ENCODE assay signal across 8 mouse cellular contexts in the genomic region with DNA sequence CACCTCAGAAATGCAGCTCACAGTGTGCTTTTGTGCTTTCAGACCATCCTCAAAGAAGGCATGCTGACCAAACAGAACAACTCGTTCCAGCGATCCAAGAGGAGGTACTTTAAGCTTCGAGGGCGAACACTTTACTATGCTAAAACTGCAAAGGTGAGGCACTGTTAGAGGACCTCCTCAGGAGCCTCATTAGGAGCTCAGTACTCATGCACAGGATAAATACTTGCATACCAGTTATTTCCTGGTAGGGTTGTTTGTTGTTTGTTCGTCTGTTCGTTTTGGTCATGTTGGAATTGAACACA. TPM values are rescaled to one million over a fixed set of nuclear protein-coding genes. Genes with fewer than 3 reads are reported as not detected.
DNase-seq lines count a peak whose midpoint lies in the region; ATAC-seq and TF ChIP-seq lines count a peak whose summit lies in the region.

No protein-coding gene starts in this region.

- H3K79me2 ChIP-seq in CH12.LX (replicated peaks; ENCODE audit: control insufficient read depth, extremely low read depth, insufficient read depth, poor library complexity, severe bottlenecking) = peaks cover 76% of the 10 kb centered on the region

- TF ChIP-seq CTCF in hindbrain, postnatal 0 days (IDR thresholded peaks at IDR 0.05; ENCODE audit: low read depth) = no peak
- TF ChIP-seq CTCF in CH12.LX (conservative IDR thresholded peaks at IDR 0.05 in 1 of 2, IDR thresholded peaks at IDR 0.05 in 1 of 2; ENCODE audit: low read depth in 2 of 2, low read length in 2 of 2) = no peak
- TF ChIP-seq CTCF in lung, embryonic 14.5 days (IDR thresholded peaks at IDR 0.05; ENCODE audit: low read depth) = no peak

- no peaks in the 10 kb centered on the region for H3K27me3 ChIP-seq in embryonic facial prominence, embryonic 12.5 days
- H3K27me3 ChIP-seq in embryonic facial prominence, embryonic 10.5 days (replicated peaks; ENCODE audit: low read depth, poor library complexity, severe bottlenecking) = no peaks in the 10 kb centered on the region
- H3K27me3 ChIP-seq in hindbrain, postnatal 0 days (ENCODE audit: insufficient read depth, low read length) = no peaks in the 10 kb centered on the region
- H3K27me3 ChIP-seq in hindbrain, embryonic 14.5 days (ENCODE audit: control insufficient read depth, insufficient read depth, low read length) = no peaks in the 10 kb centered on the region
- H3K27me3 ChIP-seq in CH12.LX (replicated peaks) = no peaks in the 10 kb centered on the region
- no peaks in the 10 kb centered on the region for H3K27me3 ChIP-seq in lung, embryonic 14.5 days (ENCODE audit: insufficient read depth, low read length)

- TF ChIP-seq POLR2A in CH12.LX (IDR thresholded peaks at IDR 0.05; ENCODE audit: low read depth, low read length) = no peak

- H3K9ac ChIP-seq in embryonic facial prominence, embryonic 12.5 days = no peak overlapping the region
- no peak overlapping the region for H3K9ac ChIP-seq in hindbrain, postnatal 0 days (replicated peaks; ENCODE audit: low read length)
- H3K9ac ChIP-seq in hindbrain, embryonic 14.5 days = no peak overlapping the region
- H3K9ac ChIP-seq in CH12.LX (ENCODE audit: insufficient read depth, low read depth) = 0 out of 2 replicates have a peak overlapping the region, but pooled peaks have one; percentile 13
- no peak overlapping the region for H3K9ac ChIP-seq in lung, embryonic 14.5 days

- dilution Hi-C loops in CH12.LX (cut with MboI; ENCODE audit: extremely low pct_ligation_motif_present, extremely low pct_unique_long_range_greater_than_20kb, low sequenced_read_pairs) = no loop called here

- no peak for TF ChIP-seq EP300 in CH12.LX (IDR thresholded peaks at IDR 0.05; ENCODE audit: low read length)

- in situ Hi-C loops in CH12.LX (cut with MboI; ENCODE audit: low pct_ligation_motif_present, low pct_unique_long_range_greater_than_20kb, low sequenced_read_pairs) = no loop called here

- ATAC-seq in embryonic facial prominence, embryonic 12.5 days (ENCODE audit: insufficient number of reproducible peaks, insufficient read depth, low FRiP score, low TSS enrichment) = no peak
- no peak for ATAC-seq in hindbrain, postnatal 0 days
- no peak for ATAC-seq in hindbrain, embryonic 14.5 days (ENCODE audit: low FRiP score)
- ATAC-seq in lung, embryonic 14.5 days (ENCODE audit: insufficient read depth) = no peak

- H3K4me2 ChIP-seq in embryonic facial prominence, embryonic 12.5 days (replicated peaks) = no peak overlapping the region
- no peak overlapping the region for H3K4me2 ChIP-seq in hindbrain, postnatal 0 days (ENCODE audit: low read depth, low read length)
- no peak overlapping the region for H3K4me2 ChIP-seq in hindbrain, embryonic 14.5 days (replicated peaks)
- peak overlapping the region; percentile 21; the same call in 1 of the 2 replicates for H3K4me2 ChIP-seq in CH12.LX (ENCODE audit: insufficient read depth, low read depth, poor library complexity, severe bottlenecking)
- no peak overlapping the region for H3K4me2 ChIP-seq in lung, embryonic 14.5 days

- DNase-seq in embryonic facial prominence, embryonic 10.5 days (ENCODE audit: low spot score) = no peak
- no peak for DNase-seq in hindbrain, postnatal 0 days (ENCODE audit: low spot score)
- DNase-seq in hindbrain, embryonic 14.5 days (ENCODE audit: low spot score) = no peak
- DNase-seq in CH12.LX (ENCODE audit: extremely low read depth) = no peak
- no peak for DNase-seq in lung, embryonic 14.5 days
- no peak for DNase-seq in retina, embryonic 14.5 days (ENCODE audit: low spot score)
- DNase-seq in c-Kit-positive CD71-positive TER-119-positive erythroid progenitor cells, embryonic 14.5 days (ENCODE audit: low spot score) = no peak

- 0 out of 2 replicates have a peak overlapping the region, but pooled peaks have one; percentile 26 for H3K27ac ChIP-seq in embryonic facial prominence, embryonic 12.5 days
- H3K27ac ChIP-seq in embryonic facial prominence, embryonic 10.5 days (replicated peaks) = no peak overlapping the region
- peak overlapping the region; percentile 41 for H3K27ac ChIP-seq in hindbrain, postnatal 0 days
- H3K27ac ChIP-seq in hindbrain, embryonic 14.5 days = no peak overlapping the region
- H3K27ac ChIP-seq in CH12.LX (ENCODE audit: insufficient read depth, low read depth) = peak overlapping the region; percentile 74
- peak overlapping the region; percentile 88 for H3K27ac ChIP-seq in lung, embryonic 14.5 days (ENCODE audit: low read depth)

- H3K4me1 ChIP-seq in embryonic facial prominence, embryonic 12.5 days = peaks cover 26% of the 10 kb centered on the region; the same call in 1 of the 2 replicates
- H3K4me1 ChIP-seq in embryonic facial prominence, embryonic 10.5 days = peaks cover 25% of the 10 kb centered on the region
- peaks cover 20% of the 10 kb centered on the region; the same call in 1 of the 2 replicates for H3K4me1 ChIP-seq in hindbrain, postnatal 0 days (ENCODE audit: insufficient read depth, low read length)
- peaks cover 20% of the 10 kb centered on the region for H3K4me1 ChIP-seq in hindbrain, embryonic 14.5 days (replicated peaks; ENCODE audit: control insufficient read depth, insufficient read depth, low read length)
- peaks cover 45 to 68% of the 10 kb centered on the region in 2 experiments for H3K4me1 ChIP-seq in CH12.LX (ENCODE audit: control insufficient read depth in 1 of 2, insufficient read depth in 2 of 2)
- peaks cover 33% of the 10 kb centered on the region for H3K4me1 ChIP-seq in lung, embryonic 14.5 days (ENCODE audit: insufficient read depth)

- WGBS in embryonic facial prominence, embryonic 12.5 days = 88% methylated on average over 6 of the region's 6 CpGs
- WGBS in embryonic facial prominence, embryonic 10.5 days = 87% methylated on average over 6 of the region's 6 CpGs
- 75% methylated on average over 6 of the region's 6 CpGs for WGBS in hindbrain, postnatal 0 days
- WGBS in hindbrain, embryonic 14.5 days = 88% methylated on average over 6 of the region's 6 CpGs
- 76% methylated on average over 6 of the region's 6 CpGs for WGBS in lung, embryonic 14.5 days

- no peak for TF ChIP-seq RAD21 in CH12.LX (IDR thresholded peaks at IDR 0.05; ENCODE audit: low read depth, low read length)

- H3K4me3 ChIP-seq in embryonic facial prominence, embryonic 12.5 days = no peak overlapping the region
- H3K4me3 ChIP-seq in embryonic facial prominence, embryonic 10.5 days = no peak overlapping the region
- H3K4me3 ChIP-seq in hindbrain, postnatal 0 days (ENCODE audit: low read length) = no peak overlapping the region
- no peak overlapping the region for H3K4me3 ChIP-seq in hindbrain, embryonic 14.5 days (replicated peaks; ENCODE audit: low read length)
- H3K4me3 ChIP-seq in CH12.LX (replicated peaks in 1 of 3; ENCODE audit: low read depth in 2 of 3, low read length in 2 of 3, poor library complexity in 1 of 3) = no peak overlapping the region
- H3K4me3 ChIP-seq in lung, embryonic 14.5 days (ENCODE audit: low read depth, low read length) = no peak overlapping the region

- no peaks in the 10 kb centered on the region for H3K9me3 ChIP-seq in embryonic facial prominence, embryonic 12.5 days
- H3K9me3 ChIP-seq in embryonic facial prominence, embryonic 10.5 days = no peaks in the 10 kb centered on the region
- no peaks in the 10 kb centered on the region for H3K9me3 ChIP-seq in hindbrain, postnatal 0 days (ENCODE audit: low read length)
- H3K9me3 ChIP-seq in hindbrain, embryonic 14.5 days (ENCODE audit: control insufficient read depth, low read length) = no peaks in the 10 kb centered on the region
- no peaks in the 10 kb centered on the region for H3K9me3 ChIP-seq in CH12.LX (replicated peaks; ENCODE audit: low read length)
- H3K9me3 ChIP-seq in lung, embryonic 14.5 days (ENCODE audit: low read depth, low read length) = no peaks in the 10 kb centered on the region

- H3K36me3 ChIP-seq in embryonic facial prominence, embryonic 12.5 days = 0 out of 2 replicates have a peak, but pooled peaks cover 11% of the 10 kb centered on the region
- peaks cover 49% of the 10 kb centered on the region for H3K36me3 ChIP-seq in embryonic facial prominence, embryonic 10.5 days (replicated peaks)
- no peaks in the 10 kb centered on the region; the same call in 1 of the 2 replicates for H3K36me3 ChIP-seq in hindbrain, postnatal 0 days (ENCODE audit: insufficient read depth, low read length)
- peaks cover 21% of the 10 kb centered on the region for H3K36me3 ChIP-seq in hindbrain, embryonic 14.5 days (replicated peaks; ENCODE audit: control insufficient read depth, insufficient read depth)
- H3K36me3 ChIP-seq in CH12.LX (replicated peaks in 1 of 2; ENCODE audit: control insufficient read depth in 1 of 2, insufficient read depth in 1 of 2, low read length in 1 of 2) = peaks cover 12 to 60% of the 10 kb centered on the region in 2 experiments
- peaks cover 21% of the 10 kb centered on the region for H3K36me3 ChIP-seq in lung, embryonic 14.5 days (ENCODE audit: insufficient read depth)

TF ChIP-seq in CH12.LX, 34 proteins besides CTCF, POLR2A, EP300 and RAD21:
- TF ChIP-seq MXI1 (IDR thresholded peaks at IDR 0.05; ENCODE audit: low read depth, low read length) = no peak
- no peak for TF ChIP-seq PAX5 (IDR thresholded peaks at IDR 0.05; ENCODE audit: low read length)
- no peak for TF ChIP-seq SIN3A (IDR thresholded peaks at IDR 0.05; ENCODE audit: low read length)
- TF ChIP-seq RCOR1 (conservative IDR thresholded peaks at IDR 0.05; ENCODE audit: low read depth, low read length) = no peak
- no peak for TF ChIP-seq ZC3H11A (IDR thresholded peaks at IDR 0.05; ENCODE audit: low read depth, low read length)

RNA-seq across cellular contexts. Expression of gene Dgkd, which starts 27.2 kb away (rescaled TPM):
- polyA plus RNA-seq in embryonic facial prominence, embryonic 12.5 days (2016; fragmentation: Nextera tagmentation; extraction: Ambion mirVana) = 37.7 and 37.9 TPM in 2 replicates
- polyA plus RNA-seq in embryonic facial prominence, embryonic 10.5 days (2016; fragmentation: Nextera tagmentation; extraction: Ambion mirVana) = 39.3 and 41.3 TPM in 2 replicates
- total RNA-seq in hindbrain, postnatal 0 days (2014; rRNA removed) = 71.0 and 78.0 TPM in 2 replicates
- 33.5 and 36.1 TPM in 2 replicates for polyA plus RNA-seq in hindbrain, postnatal 0 days (2015; fragmentation: Nextera tagmentation; extraction: Ambion mirVana)
- 50.8 and 51.5 TPM in 2 replicates for polyA plus RNA-seq in hindbrain, embryonic 14.5 days (2014; fragmentation: Nextera tagmentation; extraction: Ambion mirVana)
- total RNA-seq in CH12.LX (2012; rRNA removed) = 73.4 and 89.9 TPM in 2 replicates
- total RNA-seq in CH12.LX (2014; rRNA removed) = 57.5 and 58.0 TPM in 2 replicates
- polyA plus RNA-seq in CH12.LX (2012; ENCODE audit: insufficient read length, low read depth) = 73.8 and 77.3 TPM in 2 replicates
- 32.8 and 36.1 TPM in 2 replicates for polyA plus RNA-seq in lung, embryonic 14.5 days (2014; fragmentation: Nextera tagmentation; extraction: Ambion mirVana)

Comparison
In these comparisons a context has a peak if more than half of its experiments do, and no peak if none do; other contexts are left out.
1. H3K27ac ChIP-seq: peak in embryonic facial prominence, embryonic 12.5 days (single experiment), hindbrain, postnatal 0 days (single experiment), CH12.LX (single experiment) and lung, embryonic 14.5 days (single experiment); none in embryonic facial prominence, embryonic 10.5 days (single experiment) and hindbrain, embryonic 14.5 days (single experiment).